Mouse (Mus musculus): ENCODE results near the gene Ermp1.

- TF ChIP-seq GATA1 (IDR thresholded peaks at IDR 0.05; ENCODE audit: low read length) (no peak), TAL1 (IDR thresholded peaks at IDR 0.05; ENCODE audit: low read length) (no peak)
Measured at GRCm38 (mm10) chr19:29656029-29656428, 7.8 kb upstream of the Ermp1 start.

Data from erythroblast, embryonic 14.5 days (primary cell).